Mouse (Mus musculus) kidney, embryonic 16.5 days (tissue): Measurements from ENCODE around the gene Abcf3. TPM values are rescaled to one million over a fixed set of nuclear protein-coding genes. Genes with fewer than 3 reads are reported as not detected.

ENCODE experiments used
- ATAC-seq: fragments of 200-750 bp; cut with Nextera tagmentation; 2 replicates; pipeline ENCODE4 v1.8.0; 2017; ENCODE audit warnings: moderate TSS enrichment; ENCODE audit not compliant: low FRiP score, low TSS enrichment
- H3K27ac ChIP-seq: fragments of 300-500 bp; sonication (generic); 2 replicates; pipeline ENCODE4 v1.5.1; 2014; ENCODE audit warnings: low read length
- H3K27me3 ChIP-seq: fragments of 300-500 bp; sonication (generic); 2 replicates; pipeline ENCODE4 v1.6.1; 2014; ENCODE audit warnings: low read length, control low read depth, mixed read lengths; ENCODE audit not compliant: insufficient read depth
- H3K36me3 ChIP-seq: fragments of 300-500 bp; sonication (generic); 2 replicates; pipeline ENCODE4 v1.6.1; 2014; ENCODE audit warnings: low read length, control low read depth, mixed read lengths; ENCODE audit not compliant: insufficient read depth
- H3K4me1 ChIP-seq: fragments of 300-500 bp; sonication (generic); 2 replicates; pipeline ENCODE4 v1.6.1; 2014; ENCODE audit warnings: low read length, control low read depth, mixed read lengths; ENCODE audit not compliant: insufficient read depth
- H3K4me2 ChIP-seq: fragments of 300-500 bp; sonication (generic); replicated peaks from 2 replicates; pipeline ENCODE4 v1.6.1; 2014; ENCODE audit warnings: low read depth, low read length
- H3K4me3 ChIP-seq: fragments of 300-500 bp; sonication (generic); 2 replicates; pipeline ENCODE4 v1.5.1; 2014; ENCODE audit warnings: mild to moderate bottlenecking, low read length
- H3K9ac ChIP-seq: fragments of 300-500 bp; sonication (generic); replicated peaks from 2 replicates; pipeline ENCODE4 v1.6.1; 2014; ENCODE audit warnings: low read length
- H3K9me3 ChIP-seq: fragments of 300-500 bp; sonication (generic); 2 replicates; pipeline ENCODE4 v1.6.1; 2016; ENCODE audit warnings: low read length, control low read depth
- WGBS: fragments of 180-500 bp; shearing (Covaris S2); extraction: QIAGEN DNeasy Blood & Tissue Kit; methylation state at CpG from one replicate; pipeline ENCODE4 v1.1.7; 2014; 5-methylcytosine and 5-hydroxymethylcytosine counted together
- polyA plus RNA-seq: library from polyadenylated mRNA; unstranded; fragments of >200 nt; fragmentation: Nextera tagmentation; extraction: Ambion mirVana; gene quantifications from 2 replicates; pipeline ENCODE4 v1.2.1, GENCODE M21; 2015

Gene Abcf3
- polyA plus RNA-seq = 64.8 and 75.2 TPM in 2 replicates

DNA sequence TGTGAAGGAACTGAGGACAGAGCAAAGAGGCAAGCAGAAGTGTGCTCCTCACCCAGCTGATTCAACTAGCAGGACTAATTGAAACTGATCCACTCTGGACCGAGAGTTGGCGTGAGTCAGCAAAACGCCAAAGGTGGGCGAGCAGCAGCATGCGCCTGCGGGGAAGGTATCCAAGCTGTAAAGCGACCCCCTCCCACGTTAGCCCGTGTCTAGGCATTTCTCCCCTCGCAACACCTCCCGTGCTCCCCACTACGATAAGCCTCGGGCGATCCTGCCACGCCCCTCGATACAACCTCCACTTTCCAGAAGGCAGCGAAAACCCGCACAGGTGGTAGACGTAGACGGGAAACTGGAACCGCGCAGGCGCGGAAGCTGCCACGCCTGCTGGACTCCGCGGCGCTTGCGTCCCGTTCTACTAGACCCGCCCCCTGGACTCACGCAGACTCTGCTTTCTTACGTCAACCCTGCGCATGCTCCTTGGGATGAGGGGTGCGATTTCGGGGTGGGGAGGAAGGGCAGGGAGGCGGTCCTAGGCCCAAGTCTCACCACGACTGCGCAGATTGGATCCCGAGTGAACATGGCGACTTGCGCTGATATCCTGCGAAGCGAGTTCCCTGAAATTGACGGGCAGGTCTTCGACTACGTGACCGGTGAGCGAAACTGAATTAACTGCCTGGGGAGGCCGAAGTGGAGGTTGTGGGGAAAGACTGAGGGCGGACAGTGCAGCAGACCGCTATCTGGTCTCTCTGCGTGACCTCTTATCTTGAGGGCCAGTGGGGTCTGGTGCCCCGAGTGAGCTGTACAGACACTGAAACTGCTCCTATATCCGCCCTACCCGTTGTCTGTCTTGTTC lies at the start of gene Abcf3:
Gene Abcf3 (plus strand): TSS at position 482 of the 853 bp plus-strand sequence.
- peak within 1 kb of the TSS; percentile 85 for H3K27ac ChIP-seq
- peak within 1 kb of the TSS; percentile 91 for H3K4me3 ChIP-seq
- peak; percentile 99 for ATAC-seq
- peaks cover 56% of the 10 kb centered on the region for H3K36me3 ChIP-seq
- peak within 1 kb of the TSS; percentile 83 for H3K4me2 ChIP-seq
- H3K9ac ChIP-seq = peak within 1 kb of the TSS; percentile 84
- WGBS = under 1% methylated on average over 56 of the region's 56 CpGs
- peaks cover 12% of the 10 kb centered on the region for H3K4me1 ChIP-seq
- H3K9me3 ChIP-seq = no peaks in the 10 kb centered on the region
- H3K27me3 ChIP-seq = no peaks in the 10 kb centered on the region

DNA sequence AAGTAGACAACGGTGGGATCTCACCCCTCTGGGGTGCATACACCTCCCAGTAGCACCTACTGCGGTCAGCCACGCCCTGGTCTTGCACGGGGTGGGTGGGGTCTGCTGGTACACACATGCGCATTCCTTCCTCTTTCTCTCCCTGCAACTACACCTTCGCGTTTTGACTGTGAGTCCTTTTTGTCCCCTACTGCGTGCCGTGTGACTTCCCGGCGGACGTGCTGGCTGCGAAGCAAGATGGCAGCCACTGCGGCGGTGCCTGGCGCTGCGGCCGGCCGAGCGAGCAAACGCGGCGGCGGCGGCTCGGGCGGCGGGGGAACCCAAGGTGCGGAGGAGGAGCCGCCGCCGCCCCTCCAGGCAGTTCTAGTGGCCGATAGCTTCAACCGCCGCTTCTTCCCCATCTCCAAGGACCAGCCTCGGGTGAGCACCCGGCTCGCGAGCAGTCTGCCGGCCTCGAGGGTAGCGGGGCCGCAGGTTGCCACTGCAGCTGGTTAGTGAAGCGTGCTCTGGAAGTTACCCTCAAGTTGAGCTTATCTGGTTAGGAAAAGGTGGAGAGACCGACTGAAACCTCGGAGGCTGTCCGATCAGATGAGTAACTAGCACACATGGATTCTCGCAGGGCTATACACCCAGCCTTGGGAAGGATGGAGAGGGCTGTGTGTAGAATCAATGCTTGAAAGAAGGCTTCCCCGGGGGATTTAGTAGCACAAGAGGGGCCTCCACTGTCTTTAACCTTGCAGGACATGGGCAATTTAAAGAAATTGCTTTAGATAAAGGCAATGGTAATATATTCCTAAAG lies 49.5 kb upstream of the Abcf3 start, which contains the start of gene Eif2b5:
Gene Eif2b5 (plus strand): TSS at position 141 of the 799 bp plus-strand sequence.
- H3K4me2 ChIP-seq = peak within 1 kb of the TSS; percentile 70
- WGBS = 1% methylated on average over 49 of the region's 49 CpGs

DNA sequence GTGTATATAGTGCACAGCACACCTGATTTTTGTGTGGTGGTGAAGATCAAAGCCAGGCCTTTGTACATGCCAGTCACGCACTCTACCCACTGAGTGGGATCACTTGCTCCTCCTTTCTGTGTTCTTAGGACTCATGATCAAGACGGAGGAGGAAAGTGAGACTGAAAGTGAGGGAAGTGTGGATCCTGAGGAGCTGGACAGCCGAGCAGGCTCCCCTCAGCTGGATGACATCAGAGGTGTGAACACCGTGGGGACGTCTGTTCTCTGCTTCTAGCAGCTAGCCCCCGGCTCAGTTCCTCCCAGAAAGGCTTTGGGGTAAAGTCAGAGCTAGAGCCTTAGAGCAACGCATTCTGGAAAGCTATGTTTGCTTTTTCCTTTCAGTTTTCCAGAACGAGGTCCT lies 42.4 kb upstream of the Abcf3 start:
- no peaks in the 10 kb centered on the region for H3K27me3 ChIP-seq
- peaks cover 93% of the 10 kb centered on the region for H3K36me3 ChIP-seq
- no peaks in the 10 kb centered on the region for H3K9me3 ChIP-seq
- no peak for ATAC-seq
- H3K9ac ChIP-seq = no peak overlapping the region
- H3K4me2 ChIP-seq = no peak overlapping the region
- no peak overlapping the region for H3K27ac ChIP-seq
- WGBS = 83% methylated on average over 8 of the region's 8 CpGs
- no peaks in the 10 kb centered on the region for H3K4me1 ChIP-seq
- no peak overlapping the region for H3K4me3 ChIP-seq

More for the DNA sequence above, 49.5 kb upstream of the Abcf3 start, which contains the start of gene Eif2b5:
- Histone ChIP-seq H3K4me3 (peak within 1 kb of the TSS; percentile 99), H3K36me3 (peaks cover 29% of the 10 kb centered on the region), H3K4me1 (peaks cover 13% of the 10 kb centered on the region), H3K27me3 (no peaks in the 10 kb centered on the region), H3K9ac (peak within 1 kb of the TSS; percentile 88), H3K9me3 (no peaks in the 10 kb centered on the region), H3K27ac (peak within 1 kb of the TSS; percentile 71; the same call in 1 of the 2 replicates)
- ATAC-seq = peak; percentile 98

DNA sequence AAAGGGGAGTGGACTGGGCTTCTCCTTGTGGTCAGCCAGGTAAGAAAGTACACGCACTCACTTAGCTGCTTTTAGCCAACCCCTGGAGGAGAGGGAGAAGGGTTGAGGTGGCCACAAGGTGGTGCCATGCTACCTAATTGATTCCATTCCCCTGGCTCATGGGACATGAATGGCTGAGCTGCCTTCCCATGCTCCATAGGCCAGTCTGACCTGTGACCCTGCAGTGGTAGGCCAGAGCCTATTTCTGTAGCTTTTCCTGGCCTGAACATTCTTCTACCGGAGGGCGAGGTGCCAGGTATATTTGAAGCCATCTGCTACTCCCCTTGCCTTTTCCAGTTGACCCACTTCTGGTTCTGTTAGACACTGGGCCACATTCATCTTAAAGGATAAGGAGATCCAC lies 39.0 kb upstream of the Abcf3 start:
- Histone ChIP-seq H3K4me2 (no peak overlapping the region), H3K4me1 (no peaks in the 10 kb centered on the region), H3K27ac (no peak overlapping the region), H3K9me3 (no peaks in the 10 kb centered on the region), H3K9ac (no peak overlapping the region), H3K36me3 (peaks cover 69% of the 10 kb centered on the region), H3K4me3 (no peak overlapping the region), H3K27me3 (no peaks in the 10 kb centered on the region)
- peak; percentile 63; the same call in 1 of the 2 replicates for ATAC-seq
- WGBS = 75% methylated on average over 3 of the region's 3 CpGs

DNA sequence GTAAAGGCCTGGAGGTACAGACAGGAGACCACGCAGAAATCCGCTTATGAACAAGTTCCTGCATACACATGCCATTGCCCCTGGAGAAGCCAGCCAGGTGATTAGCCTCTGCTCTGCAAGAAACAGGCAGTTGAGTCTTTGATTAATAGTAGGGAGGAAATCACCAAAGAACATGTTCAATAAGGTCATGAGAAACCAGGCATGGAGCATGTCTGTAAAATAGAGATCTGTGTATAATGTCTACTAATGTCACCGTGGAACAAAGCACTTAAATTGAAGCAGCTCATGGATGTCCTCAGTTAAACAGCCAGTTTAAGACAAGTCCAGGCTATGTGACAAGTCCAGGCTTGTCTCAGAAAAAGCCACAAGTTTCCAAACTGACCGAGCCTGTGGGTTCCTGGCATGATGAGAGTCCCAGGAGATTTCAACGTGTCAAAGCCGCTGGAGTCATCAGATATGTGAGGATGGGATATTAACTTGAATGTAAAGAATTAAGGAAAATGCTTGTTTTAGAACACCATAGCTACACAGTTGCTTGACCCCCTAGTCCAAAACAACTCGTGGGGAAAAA lies 37.0 kb upstream of the Abcf3 start:
- H3K9ac ChIP-seq = no peak overlapping the region
- H3K4me3 ChIP-seq = no peak overlapping the region
- no peak overlapping the region for H3K4me2 ChIP-seq
- ATAC-seq = no peak
- WGBS = 90% methylated on average over 7 of the region's 7 CpGs
- no peaks in the 10 kb centered on the region for H3K4me1 ChIP-seq
- no peaks in the 10 kb centered on the region for H3K27me3 ChIP-seq
- no peak overlapping the region for H3K27ac ChIP-seq
- H3K9me3 ChIP-seq = no peaks in the 10 kb centered on the region
- H3K36me3 ChIP-seq = peaks cover 50% of the 10 kb centered on the region

DNA sequence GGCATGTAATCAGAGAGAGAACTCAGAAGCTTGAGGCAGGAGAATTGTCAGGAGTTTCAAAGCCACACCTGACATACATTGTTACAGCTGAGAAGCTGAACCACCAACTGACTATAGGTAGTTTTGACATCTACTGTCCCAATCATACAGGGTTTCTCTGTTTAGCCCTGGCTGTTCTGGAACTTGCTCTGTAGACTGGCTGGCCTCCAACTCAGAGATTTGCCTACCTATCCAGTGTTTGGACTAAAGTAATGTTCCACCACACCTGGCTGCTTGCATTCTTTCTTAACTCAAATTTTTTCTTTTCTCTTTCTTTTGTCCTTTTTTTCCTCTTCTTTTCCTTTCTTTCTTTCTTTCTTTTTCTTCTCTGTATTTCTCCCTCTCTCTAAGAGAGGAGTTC lies 32.3 kb upstream of the Abcf3 start:
- Histone ChIP-seq H3K9me3 (no peaks in the 10 kb centered on the region), H3K4me1 (peaks cover 12% of the 10 kb centered on the region), H3K36me3 (peaks cover 15% of the 10 kb centered on the region), H3K4me2 (peak overlapping the region; percentile 59), H3K27me3 (no peaks in the 10 kb centered on the region), H3K27ac (no peak overlapping the region; the same call in 1 of the 2 replicates), H3K4me3 (peak overlapping the region; percentile 99), H3K9ac (peak overlapping the region; percentile 90)
- no peak for ATAC-seq

DNA sequence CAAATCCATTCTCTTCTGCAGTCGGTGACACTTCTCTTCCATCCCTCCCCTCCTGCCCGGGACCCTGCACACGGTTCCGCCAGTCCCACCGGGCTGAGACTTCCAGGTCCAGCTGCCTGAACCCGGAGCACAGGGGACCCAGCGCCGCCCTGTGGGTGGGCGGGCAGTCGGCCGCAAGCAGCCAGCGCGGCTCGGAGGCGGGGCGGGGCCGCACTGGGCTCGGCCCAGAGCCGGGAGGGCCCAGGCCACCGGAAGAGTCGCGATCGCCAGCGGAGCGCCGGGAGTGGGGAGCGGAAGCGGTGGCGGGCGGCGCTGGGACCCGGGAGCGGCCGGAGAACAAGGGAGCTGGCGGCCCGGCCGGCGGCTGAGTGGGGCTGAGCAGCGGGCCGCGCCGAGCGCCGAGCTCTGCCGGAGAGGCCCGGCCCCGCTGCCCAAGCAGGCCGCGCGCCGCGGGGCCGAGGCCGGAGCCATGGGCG lies 31.6 kb upstream of the Abcf3 start, which contains the start of gene Dvl3:
Gene Dvl3 (plus strand): TSS at position 257 of the 476 bp plus-strand sequence.
- ATAC-seq = peak; percentile 97
- Histone ChIP-seq H3K9me3 (no peaks in the 10 kb centered on the region), H3K36me3 (peaks cover 15% of the 10 kb centered on the region), H3K4me3 (peak within 1 kb of the TSS; percentile 99), H3K27ac (peak within 1 kb of the TSS; percentile 89), H3K9ac (peak within 1 kb of the TSS; percentile 90), H3K4me1 (peaks cover 12% of the 10 kb centered on the region), H3K4me2 (peak within 1 kb of the TSS; percentile 90), H3K27me3 (no peaks in the 10 kb centered on the region)
- WGBS = under 1% methylated on average over 54 of the region's 55 CpGs

DNA sequence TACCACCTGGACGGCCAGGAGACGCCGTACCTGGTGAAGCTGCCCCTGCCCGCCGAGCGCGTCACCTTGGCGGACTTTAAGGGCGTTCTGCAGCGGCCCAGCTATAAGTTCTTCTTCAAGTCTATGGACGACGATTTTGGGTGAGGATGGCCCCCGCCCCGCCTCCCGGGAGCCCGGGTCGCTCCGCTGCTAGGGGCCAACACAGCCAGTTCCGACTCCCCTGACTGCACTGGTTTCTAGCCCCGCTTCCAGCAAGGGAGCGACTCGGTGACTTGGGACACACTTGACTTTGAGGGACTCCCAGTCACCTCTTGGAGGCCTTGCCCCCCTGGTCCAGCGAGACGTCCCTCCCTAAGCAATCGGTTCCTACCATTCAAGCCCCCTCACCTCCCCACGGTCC lies 31.2 kb upstream of the Abcf3 start:
- Histone ChIP-seq H3K9ac (peak overlapping the region; percentile 90), H3K4me2 (peak overlapping the region; percentile 90), H3K4me3 (peak overlapping the region; percentile 99), H3K36me3 (peaks cover 20% of the 10 kb centered on the region), H3K27ac (peak overlapping the region; percentile 89), H3K4me1 (peaks cover 12% of the 10 kb centered on the region), H3K27me3 (no peaks in the 10 kb centered on the region), H3K9me3 (no peaks in the 10 kb centered on the region)
- 1% methylated on average over 26 of the region's 26 CpGs for WGBS
- ATAC-seq = peak; percentile 37

DNA sequence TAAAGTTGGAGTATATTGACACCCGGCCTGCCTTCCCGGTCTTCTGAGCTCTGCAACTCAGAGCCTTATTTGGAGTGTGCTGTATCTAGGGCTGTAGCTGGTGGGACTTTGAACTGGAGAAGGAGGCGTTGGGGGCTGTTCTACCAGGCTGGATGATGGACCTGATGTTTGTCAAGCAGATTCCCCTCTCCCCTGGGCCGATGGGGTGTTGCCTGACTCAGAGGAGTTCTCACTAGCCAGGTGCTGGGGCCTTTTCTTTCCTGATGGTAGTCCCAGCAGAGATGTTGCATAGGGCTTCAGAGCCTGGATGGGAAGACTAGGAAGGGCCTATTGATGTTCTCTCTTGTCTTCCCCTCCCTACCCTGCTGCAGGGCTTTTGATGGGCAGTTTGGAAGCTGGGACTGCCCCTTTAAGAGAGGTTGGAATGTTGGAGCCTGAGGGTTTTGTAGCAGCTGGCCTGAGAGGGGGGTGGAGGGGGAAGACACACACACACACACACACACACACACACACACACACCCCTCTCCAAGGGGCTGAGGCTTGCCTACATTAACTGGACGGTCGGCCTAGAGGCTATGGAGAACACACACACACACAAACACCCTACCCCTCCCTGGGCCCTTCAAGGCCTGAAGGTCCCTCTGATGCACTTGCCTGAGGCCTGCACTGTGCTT lies 30.5 kb upstream of the Abcf3 start:
- peak; percentile 52 for ATAC-seq
- no peaks in the 10 kb centered on the region for H3K9me3 ChIP-seq
- H3K9ac ChIP-seq = peak overlapping the region; percentile 90
- peak overlapping the region; percentile 99 for H3K4me3 ChIP-seq
- H3K27ac ChIP-seq = peak overlapping the region; percentile 89
- no peaks in the 10 kb centered on the region for H3K27me3 ChIP-seq
- peaks cover 20% of the 10 kb centered on the region for H3K36me3 ChIP-seq
- WGBS = 0% methylated on average over 6 of the region's 6 CpGs
- H3K4me2 ChIP-seq = peak overlapping the region; percentile 90
- peaks cover 12% of the 10 kb centered on the region for H3K4me1 ChIP-seq
